Mouse (Mus musculus) midbrain, embryonic 16.5 days (tissue): ENCODE measurements around the gene Pnpla2. TPM values are rescaled to one million over a fixed set of nuclear protein-coding genes. Genes with fewer than 3 reads are reported as not detected.
"Not testable (repeated sequence)": the region's sequence is repeated elsewhere in the genome, so short reads cannot be mapped to it uniquely, and the experiment has no call there.

Source experiments
- ATAC-seq: fragments of 200-750 bp; cut with Nextera tagmentation; 2 replicates; pipeline ENCODE4 v1.8.0; 2017; ENCODE audit warnings: moderate TSS enrichment
- H3K27ac ChIP-seq: fragments of 300-500 bp; sonication (generic); 2 replicates; pipeline ENCODE4 v1.5.1; 2014; ENCODE audit warnings: mild to moderate bottlenecking, low read length, mixed read lengths
- H3K27me3 ChIP-seq: fragments of 300-500 bp; sonication (generic); 2 replicates; pipeline ENCODE4 v1.6.1; 2014; ENCODE audit warnings: low read depth, low read length, mixed read lengths; ENCODE audit not compliant: control insufficient read depth, insufficient read depth
- H3K36me3 ChIP-seq: fragments of 300-500 bp; sonication (generic); 2 replicates; pipeline ENCODE4 v1.6.1; 2014; ENCODE audit warnings: mild to moderate bottlenecking, low read length, moderate library complexity, mixed read lengths; ENCODE audit not compliant: control insufficient read depth, insufficient read depth
- H3K4me1 ChIP-seq: fragments of 300-500 bp; sonication (generic); 2 replicates; pipeline ENCODE4 v1.6.1; 2014; ENCODE audit warnings: mild to moderate bottlenecking, low read length, mixed read lengths; ENCODE audit not compliant: control insufficient read depth, insufficient read depth
- H3K4me2 ChIP-seq: fragments of 300-500 bp; sonication (generic); 2 replicates; pipeline ENCODE4 v1.6.1; 2014; ENCODE audit warnings: mild to moderate bottlenecking, low read length, mixed read lengths
- H3K4me3 ChIP-seq: fragments of 300-500 bp; sonication (generic); 2 replicates; pipeline ENCODE4 v1.5.1; 2014; ENCODE audit warnings: low read depth, mild to moderate bottlenecking, low read length, moderate library complexity, mixed read lengths
- H3K9ac ChIP-seq: fragments of 300-500 bp; sonication (generic); 2 replicates; pipeline ENCODE4 v1.6.1; 2014; ENCODE audit warnings: low read depth, low read length, mixed read lengths
- H3K9me3 ChIP-seq: fragments of 300-500 bp; sonication (generic); replicated peaks from 2 replicates; pipeline ENCODE4 v1.6.1; 2014; ENCODE audit warnings: mild to moderate bottlenecking, low read length, mixed read lengths; ENCODE audit not compliant: control insufficient read depth, poor library complexity, severe bottlenecking
- WGBS: fragments of 180-500 bp; shearing (Covaris S2); extraction: QIAGEN DNeasy Blood & Tissue Kit; methylation state at CpG from one replicate; pipeline ENCODE4 v1.1.7; 2014; 5-methylcytosine and 5-hydroxymethylcytosine counted together
- polyA plus RNA-seq: library from polyadenylated mRNA; unstranded; fragments of >200 nt; fragmentation: Nextera tagmentation; extraction: Ambion mirVana; gene quantifications from 2 replicates; pipeline ENCODE4 v1.2.1, GENCODE M21; 2015

Pnpla2 gene
- polyA plus RNA-seq, result 16.9 and 17.7 TPM in 2 replicates

DNA sequence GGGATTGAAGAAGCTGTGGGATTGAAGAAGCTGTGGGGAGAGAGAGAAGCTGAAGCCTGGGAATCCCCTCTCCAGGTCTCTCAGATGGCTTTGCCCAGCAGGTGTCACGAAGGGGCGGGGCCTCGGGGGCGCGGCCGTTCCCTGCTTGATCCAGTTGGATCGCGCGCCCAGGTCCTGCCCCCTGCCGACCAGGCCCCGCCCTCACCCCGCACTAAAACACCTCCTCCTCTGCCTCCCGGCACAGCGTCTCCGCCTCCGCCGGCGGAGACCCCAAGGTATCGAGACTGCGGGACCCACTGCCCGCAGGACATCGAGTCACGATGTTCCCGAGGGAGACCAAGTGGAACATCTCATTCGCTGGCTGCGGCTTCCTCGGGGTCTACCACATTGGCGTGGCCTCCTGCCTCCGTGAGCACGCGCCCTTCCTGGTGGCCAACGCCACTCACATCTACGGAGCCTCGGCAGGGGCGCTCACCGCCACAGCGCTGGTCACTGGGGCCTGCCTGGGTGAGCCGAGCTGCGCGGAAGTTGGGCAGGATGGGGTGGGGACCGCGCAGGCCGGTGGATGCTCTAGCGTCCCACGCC lies at the start of gene Pnpla2:
Gene Pnpla2, plus strand, starts transcription at position 232 of the 585 bp plus-strand sequence.
- Histone ChIP-seq H3K4me3 (peak within 1 kb of the TSS; percentile 76), H3K4me1 (peaks cover 10% of the 10 kb centered on the region), H3K9ac (peak within 1 kb of the TSS; percentile 78), H3K27me3 (peaks cover 2% of the 10 kb centered on the region), H3K9me3 (no peaks in the 10 kb centered on the region), H3K4me2 (peak within 1 kb of the TSS; percentile 74), H3K27ac (peak within 1 kb of the TSS; percentile 65), H3K36me3 (peaks cover 17% of the 10 kb centered on the region)
- WGBS, result under 1% methylated on average over 40 of the region's 45 CpGs
- ATAC-seq, result peak; percentile 79

- H3K36me3 ChIP-seq, result peaks cover 15% of the 10 kb centered on the region
- H3K4me2 ChIP-seq, result no peak overlapping the region
- H3K27me3 ChIP-seq, result no peaks in the 10 kb centered on the region
- no peak for ATAC-seq
- no peaks in the 10 kb centered on the region for H3K4me1 ChIP-seq
- H3K27ac ChIP-seq, result no peak overlapping the region
- WGBS, result 91% methylated on average over 4 of the region's 4 CpGs
- H3K9me3 ChIP-seq, result no peaks in the 10 kb centered on the region
- H3K9ac ChIP-seq, result no peak overlapping the region
- H3K4me3 ChIP-seq, result no peak overlapping the region
These were observed 49.5 kb upstream of the Pnpla2 start for GRCm38 (mm10) chr7:141405466-141405865.

- 97% methylated on average over 7 of the region's 7 CpGs for WGBS
- not testable (repeated sequence) for H3K9me3 ChIP-seq, H3K27ac ChIP-seq, H3K27me3 ChIP-seq, ATAC-seq, H3K4me3 ChIP-seq, H3K4me2 ChIP-seq, H3K4me1 ChIP-seq, H3K36me3 ChIP-seq, H3K9ac ChIP-seq
These were observed 47.3 kb upstream of the Pnpla2 start for GRCm38 (mm10) chr7:141407670-141408069.

DNA sequence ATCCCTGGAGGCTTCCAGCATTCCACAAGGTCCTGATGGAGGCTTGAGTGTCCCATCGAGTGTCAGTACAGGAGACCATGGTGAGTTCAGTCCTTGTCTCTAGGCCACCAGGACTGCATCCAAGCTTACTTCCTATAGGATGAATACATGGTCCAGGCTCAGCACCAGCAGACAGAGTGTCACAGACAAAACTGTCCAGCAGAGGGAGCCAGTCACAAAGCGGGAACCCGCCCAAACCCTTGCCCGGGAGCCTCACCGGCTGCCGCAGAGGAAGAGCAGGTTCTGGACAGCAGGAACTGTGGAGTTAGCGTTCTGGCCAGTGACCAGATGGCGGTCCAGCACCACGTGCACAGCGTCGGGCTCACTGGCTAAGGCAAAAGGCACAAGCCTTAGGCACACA lies 46.2 kb upstream of the Pnpla2 start:
- Histone ChIP-seq H3K9ac (no peak overlapping the region; the same call in 1 of the 2 replicates), H3K36me3 (peaks cover 4% of the 10 kb centered on the region; the same call in 1 of the 2 replicates), H3K4me2 (no peak overlapping the region), H3K27me3 (no peaks in the 10 kb centered on the region), H3K4me1 (peaks cover 6% of the 10 kb centered on the region), H3K9me3 (no peaks in the 10 kb centered on the region), H3K27ac (no peak overlapping the region), H3K4me3 (no peak overlapping the region)
- WGBS, result 6% methylated on average over 11 of the region's 11 CpGs
- ATAC-seq, result peak; percentile 26; the same call in 1 of the 2 replicates

DNA sequence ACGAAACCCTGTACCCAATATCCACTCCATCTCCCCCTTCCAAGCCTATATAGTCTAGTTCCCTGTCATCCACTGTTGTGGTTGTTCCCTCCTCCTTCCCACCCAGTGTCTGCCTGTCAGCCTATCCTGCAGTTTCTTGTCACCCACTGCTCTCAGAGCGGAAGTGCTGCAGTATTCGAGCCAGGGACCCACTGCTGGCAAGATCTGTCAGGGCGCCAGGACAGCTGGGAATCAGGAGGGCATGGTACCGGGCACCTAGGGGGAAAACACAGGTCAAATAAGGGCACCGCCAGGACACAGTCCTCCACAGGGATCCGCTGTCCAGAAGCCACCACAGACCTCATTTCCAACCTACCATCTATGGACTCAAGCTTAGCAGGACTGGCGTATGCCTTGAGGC lies 44.4 kb upstream of the Pnpla2 start:
- H3K36me3 ChIP-seq, result peaks cover 4% of the 10 kb centered on the region; the same call in 1 of the 2 replicates
- H3K27ac ChIP-seq, result no peak overlapping the region
- H3K4me2 ChIP-seq, result no peak overlapping the region
- no peaks in the 10 kb centered on the region for H3K27me3 ChIP-seq
- H3K9ac ChIP-seq, result no peak overlapping the region
- ATAC-seq, result no peak
- H3K4me1 ChIP-seq, result peaks cover 8% of the 10 kb centered on the region
- H3K9me3 ChIP-seq, result no peaks in the 10 kb centered on the region
- 91% methylated on average over 8 of the region's 8 CpGs for whole genome bisulfite sequencing
- H3K4me3 ChIP-seq, result no peak overlapping the region

DNA sequence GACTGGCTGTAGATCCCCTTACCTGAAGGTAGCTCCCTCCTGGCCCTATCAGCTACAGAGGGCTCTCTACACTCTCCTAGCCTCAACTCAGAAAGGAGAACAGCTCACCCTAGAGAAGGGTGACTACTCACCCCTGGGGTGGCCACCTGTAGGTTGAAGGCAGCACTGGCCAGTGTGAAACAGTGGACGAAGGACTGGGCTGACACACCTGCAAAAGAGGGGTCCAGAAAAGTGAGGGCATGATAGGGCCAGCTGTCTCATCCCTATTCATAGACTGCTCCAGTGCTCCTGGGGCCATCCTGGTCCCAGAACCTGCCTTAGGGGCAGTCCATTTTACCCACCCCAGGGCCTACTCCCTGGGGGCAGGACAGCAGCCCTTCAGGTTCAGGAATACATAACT lies 43.3 kb upstream of the Pnpla2 start:
- Histone ChIP-seq H3K4me2 (no peak overlapping the region), H3K4me1 (peaks cover 8% of the 10 kb centered on the region), H3K9me3 (no peaks in the 10 kb centered on the region), H3K27ac (no peak overlapping the region), H3K36me3 (peaks cover 4% of the 10 kb centered on the region; the same call in 1 of the 2 replicates), H3K9ac (no peak overlapping the region), H3K4me3 (no peak overlapping the region), H3K27me3 (no peaks in the 10 kb centered on the region)
- 95% methylated on average over 1 of the region's 1 CpGs for WGBS
- ATAC-seq, result no peak

DNA sequence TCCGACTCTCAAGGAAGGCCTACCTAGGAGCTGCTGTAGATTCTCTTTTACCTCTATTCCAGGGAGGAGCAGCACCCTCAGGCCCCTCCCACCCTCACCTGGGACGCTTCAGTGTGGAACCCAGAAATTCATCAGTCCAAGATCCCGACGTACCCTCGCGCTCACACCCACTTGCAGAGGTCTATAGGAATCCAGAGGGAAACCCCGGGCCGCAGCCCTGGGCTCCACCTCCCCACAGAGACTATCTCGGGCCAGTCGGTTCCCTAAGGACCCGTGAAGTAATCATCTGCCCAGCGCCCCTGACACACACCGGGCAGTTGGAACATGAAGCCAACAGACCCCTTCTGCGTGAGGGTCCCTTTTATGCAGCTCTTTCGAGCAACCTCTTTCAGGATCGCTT lies 41.7 kb upstream of the Pnpla2 start:
- 3% methylated on average over 16 of the region's 16 CpGs for WGBS

GRCm38 (mm10) chr7:141413809-141414584 lies 41.0 kb upstream of the Pnpla2 start, which contains the start of gene Gatd1:
Gene Gatd1 (minus strand): TSS chr7:141414136.
- H3K4me1 ChIP-seq, result peaks cover 8% of the 10 kb centered on the region
- H3K9me3 ChIP-seq, result no peaks in the 10 kb centered on the region
- peak within 1 kb of the TSS; percentile 90 for H3K9ac ChIP-seq
- peak within 1 kb of the TSS; percentile 69 for H3K4me3 ChIP-seq
- WGBS, result under 1% methylated on average over 47 of the region's 56 CpGs
- peak within 1 kb of the TSS; percentile 90 for H3K27ac ChIP-seq
- peak; percentile 88 for ATAC-seq
- peak within 1 kb of the TSS; percentile 76 for H3K4me2 ChIP-seq
- no peaks in the 10 kb centered on the region for H3K27me3 ChIP-seq
- H3K36me3 ChIP-seq, result no peaks in the 10 kb centered on the region

More for the DNA sequence above, 41.7 kb upstream of the Pnpla2 start:
- ATAC-seq, result peak; percentile 40
- Histone ChIP-seq H3K4me1 (peaks cover 8% of the 10 kb centered on the region), H3K27ac (peak overlapping the region; percentile 90), H3K4me2 (peak overlapping the region; percentile 65), H3K9me3 (no peaks in the 10 kb centered on the region), H3K27me3 (no peaks in the 10 kb centered on the region), H3K36me3 (0 out of 2 replicates have a peak, but pooled peaks cover 4% of the 10 kb centered on the region), H3K9ac (peak overlapping the region; percentile 90), H3K4me3 (peak overlapping the region; percentile 69)
